Mouse (Mus musculus) stomach, embryonic 14.5 days (tissue): ENCODE results near the gene Socs3. TPM values are rescaled to one million over a fixed set of nuclear protein-coding genes. Genes with fewer than 3 reads are reported as not detected.

Source experiments
- ATAC-seq: fragments of 200-750 bp; cut with Nextera tagmentation; 2 replicates; pipeline ENCODE4 v1.8.0; 2017; ENCODE audit warnings: low read depth, moderate TSS enrichment; ENCODE audit not compliant: insufficient number of reproducible peaks, insufficient read depth, low FRiP score
- H3K27ac ChIP-seq: fragments of 300-500 bp; sonication (generic); 2 replicates; pipeline ENCODE4 v1.5.1; 2014; ENCODE audit warnings: mild to moderate bottlenecking, low read length, moderate library complexity, mixed read lengths
- H3K27me3 ChIP-seq: fragments of 300-500 bp; sonication (generic); 2 replicates; pipeline ENCODE4 v1.6.1; 2014; ENCODE audit warnings: low read length, control low read depth, mixed read lengths; ENCODE audit not compliant: control insufficient read depth, insufficient read depth
- H3K36me3 ChIP-seq: fragments of 300-500 bp; sonication (generic); 2 replicates; pipeline ENCODE4 v1.6.1; 2014; ENCODE audit warnings: mild to moderate bottlenecking, control low read depth, low read length, moderate library complexity, mixed read lengths; ENCODE audit not compliant: control insufficient read depth, insufficient read depth
- H3K4me1 ChIP-seq: fragments of 300-500 bp; sonication (generic); 2 replicates; pipeline ENCODE4 v1.6.1; 2014; ENCODE audit warnings: low read length, control low read depth, mixed read lengths; ENCODE audit not compliant: control insufficient read depth, insufficient read depth
- H3K4me2 ChIP-seq: fragments of 300-500 bp; sonication (generic); replicated peaks from 2 replicates; pipeline ENCODE4 v1.6.1; 2014; ENCODE audit warnings: low read depth, low read length, control low read depth
- H3K4me3 ChIP-seq: fragments of 300-500 bp; sonication (generic); 2 replicates; pipeline ENCODE4 v1.5.1; 2014; ENCODE audit warnings: low read depth, low read length, control low read depth
- H3K9ac ChIP-seq: fragments of 300-500 bp; sonication (generic); replicated peaks from 2 replicates; pipeline ENCODE4 v1.6.1; 2014; ENCODE audit warnings: low read depth, mild to moderate bottlenecking, control low read depth, low read length, moderate library complexity, mixed read lengths
- H3K9me3 ChIP-seq: fragments of 300-500 bp; sonication (generic); 2 replicates; pipeline ENCODE4 v1.6.1; 2016; ENCODE audit warnings: low read depth, low read length, control low read depth; ENCODE audit not compliant: control insufficient read depth
- WGBS: fragments of 180-500 bp; shearing (Covaris S2); extraction: QIAGEN DNeasy Blood & Tissue Kit; methylation state at CpG from one replicate; pipeline ENCODE4 v1.1.7; 2014; 5-methylcytosine and 5-hydroxymethylcytosine counted together
- polyA plus RNA-seq: library from polyadenylated mRNA; unstranded; fragments of >200 nt; fragmentation: Nextera tagmentation; extraction: Ambion mirVana; gene quantifications from 2 replicates; pipeline ENCODE4 v1.2.1, GENCODE M21; 2014

Socs3 gene
- polyA plus RNA-seq, 1 experiment from 2014 or later, result 9.2 TPM

GRCm38 (mm10) chr11:117949392-117950091, 20.3 kb downstream of the Socs3 start:
- Histone ChIP-seq H3K4me3 (peak overlapping the region; percentile 22), H3K9me3 (no peaks in the 10 kb centered on the region), H3K27me3 (no peaks in the 10 kb centered on the region), H3K4me2 (peak overlapping the region; percentile 60), H3K27ac (peak overlapping the region; percentile 73), H3K36me3 (no peaks in the 10 kb centered on the region), H3K4me1 (peaks cover 27% of the 10 kb centered on the region), H3K9ac (peak overlapping the region; percentile 7; the same call in 1 of the 2 replicates)
- ATAC-seq, result peak; percentile 73
- WGBS, result 4% methylated on average over 48 of the region's 49 CpGs

GRCm38 (mm10) chr11:117946996-117947419, 22.8 kb downstream of the Socs3 start:
- no peaks in the 10 kb centered on the region for H3K36me3 ChIP-seq
- no peaks in the 10 kb centered on the region for H3K27me3 ChIP-seq
- 57% methylated on average over 10 of the region's 10 CpGs for WGBS
- no peak overlapping the region for H3K4me2 ChIP-seq
- no peaks in the 10 kb centered on the region for H3K9me3 ChIP-seq
- no peak overlapping the region for H3K4me3 ChIP-seq
- peaks cover 20% of the 10 kb centered on the region; the same call in 1 of the 2 replicates for H3K4me1 ChIP-seq
- no peak for ATAC-seq
- no peak overlapping the region for H3K9ac ChIP-seq
- H3K27ac ChIP-seq, result no peak overlapping the region

GRCm38 (mm10) chr11:117946195-117946979, 23.5 kb downstream of the Socs3 start:
- no peaks in the 10 kb centered on the region for H3K27me3 ChIP-seq
- ATAC-seq, result no peak
- H3K36me3 ChIP-seq, result no peaks in the 10 kb centered on the region
- H3K4me2 ChIP-seq, result no peak overlapping the region
- no peak overlapping the region for H3K4me3 ChIP-seq
- no peak overlapping the region for H3K9ac ChIP-seq
- 70% methylated on average over 11 of the region's 11 CpGs for WGBS
- H3K27ac ChIP-seq, result no peak overlapping the region
- H3K9me3 ChIP-seq, result no peaks in the 10 kb centered on the region
- H3K4me1 ChIP-seq, result peaks cover 25% of the 10 kb centered on the region; the same call in 1 of the 2 replicates

- H3K27ac ChIP-seq, result no peak overlapping the region
- no peak for ATAC-seq
- no peak overlapping the region for H3K4me2 ChIP-seq
- no peaks in the 10 kb centered on the region for H3K36me3 ChIP-seq
- no peak overlapping the region for H3K9ac ChIP-seq
- H3K4me1 ChIP-seq, result peaks cover 36% of the 10 kb centered on the region
- 35% methylated on average over 4 of the region's 4 CpGs for WGBS
- H3K9me3 ChIP-seq, result no peaks in the 10 kb centered on the region
- no peak overlapping the region for H3K4me3 ChIP-seq
- H3K27me3 ChIP-seq, result no peaks in the 10 kb centered on the region
These were observed 28.0 kb downstream of the Socs3 start for GRCm38 (mm10) chr11:117941848-117942247.

GRCm38 (mm10) chr11:117941325-117941834, 28.5 kb downstream of the Socs3 start:
- 79% methylated on average over 8 of the region's 8 CpGs for WGBS
- no peaks in the 10 kb centered on the region for H3K36me3 ChIP-seq
- H3K4me1 ChIP-seq, result peaks cover 39% of the 10 kb centered on the region
- H3K9ac ChIP-seq, result no peak overlapping the region
- no peaks in the 10 kb centered on the region for H3K27me3 ChIP-seq
- no peak overlapping the region; the same call in 1 of the 2 replicates for H3K27ac ChIP-seq
- no peaks in the 10 kb centered on the region for H3K9me3 ChIP-seq
- no peak for ATAC-seq
- no peak overlapping the region for H3K4me3 ChIP-seq
- no peak overlapping the region for H3K4me2 ChIP-seq

GRCm38 (mm10) chr11:117940881-117941280, 29.0 kb downstream of the Socs3 start:
- peaks cover 41% of the 10 kb centered on the region for H3K4me1 ChIP-seq
- 88% methylated on average over 6 of the region's 6 CpGs for WGBS
- H3K9ac ChIP-seq, result no peak overlapping the region
- no peak for ATAC-seq
- no peak overlapping the region for H3K4me3 ChIP-seq
- H3K36me3 ChIP-seq, result no peaks in the 10 kb centered on the region
- H3K9me3 ChIP-seq, result no peaks in the 10 kb centered on the region
- no peaks in the 10 kb centered on the region for H3K27me3 ChIP-seq
- H3K27ac ChIP-seq, result peak overlapping the region; percentile 90
- no peak overlapping the region for H3K4me2 ChIP-seq

- WGBS, result 2% methylated on average over 7 of the region's 7 CpGs
- ATAC-seq, result peak; percentile 77
- H3K4me2 ChIP-seq, result peak overlapping the region; percentile 17; the same call in 1 of the 2 replicates
- no peak overlapping the region for H3K9ac ChIP-seq
- peak overlapping the region; percentile 90 for H3K27ac ChIP-seq
- no peak overlapping the region for H3K4me3 ChIP-seq
- H3K27me3 ChIP-seq, result no peaks in the 10 kb centered on the region
- no peaks in the 10 kb centered on the region for H3K9me3 ChIP-seq
- peaks cover 48% of the 10 kb centered on the region for H3K4me1 ChIP-seq
- H3K36me3 ChIP-seq, result no peaks in the 10 kb centered on the region
These were observed 30.0 kb downstream of the Socs3 start for GRCm38 (mm10) chr11:117939741-117940285.

- Histone ChIP-seq H3K9ac (no peak overlapping the region), H3K4me3 (no peak overlapping the region), H3K4me1 (peaks cover 54% of the 10 kb centered on the region), H3K36me3 (no peaks in the 10 kb centered on the region), H3K27ac (peak overlapping the region; percentile 90), H3K27me3 (no peaks in the 10 kb centered on the region), H3K9me3 (no peaks in the 10 kb centered on the region), H3K4me2 (peak overlapping the region; percentile 17; the same call in 1 of the 2 replicates)
- 29% methylated on average over 4 of the region's 4 CpGs for WGBS
- ATAC-seq, result no peak
These were observed 30.7 kb downstream of the Socs3 start for GRCm38 (mm10) chr11:117939004-117939730.
